Mouse (Mus musculus): ENCODE data around the gene Rora.
A peak's percentile ranks its signal among the peaks of the same experiment; 100 is the strongest.

Rora gene

DNA sequence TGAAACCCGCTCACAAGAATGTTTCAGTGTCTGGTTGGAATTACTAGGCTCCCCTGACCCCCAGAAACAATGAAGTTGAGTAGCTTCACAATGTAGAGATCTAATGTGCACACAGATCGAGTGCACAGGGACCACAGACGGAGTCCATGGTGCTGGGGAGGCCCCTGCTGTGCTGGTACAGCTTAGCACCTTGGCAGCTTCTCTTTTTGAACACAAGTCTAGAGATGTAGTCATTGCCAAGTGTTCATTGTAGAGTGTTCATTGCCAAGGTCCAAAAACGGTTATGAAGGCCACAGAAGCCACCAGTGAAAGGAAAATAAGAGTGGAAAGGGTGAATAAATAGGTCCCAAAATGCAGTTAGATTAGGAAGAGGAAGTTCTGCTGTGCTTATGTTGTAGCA is 737.0 kb downstream of the Rora start:
- no peak for DNase-seq (ENCODE audit: low read depth, low spot score)

DNA sequence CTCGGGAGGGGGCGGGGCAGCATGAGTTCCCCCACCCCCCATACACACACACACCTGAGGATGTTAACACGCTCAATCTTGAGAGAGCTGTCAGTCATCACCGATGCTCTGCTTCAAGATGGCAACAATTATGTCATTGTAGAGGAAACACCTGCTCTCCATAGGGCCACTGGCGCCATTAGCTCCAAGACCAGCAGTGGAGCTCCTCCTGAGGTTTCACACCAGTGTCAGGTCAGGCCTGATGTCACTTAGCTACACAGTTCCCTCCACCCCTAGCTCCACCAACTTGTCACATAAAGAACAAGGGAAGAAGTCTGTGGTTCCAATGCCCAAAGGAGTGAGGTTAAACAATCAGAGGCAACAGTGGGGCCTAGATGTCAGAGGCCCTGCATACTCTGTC is 740.6 kb downstream of the Rora start:
- DNase-seq (ENCODE audit: low read depth, low spot score), result no peak

DNA sequence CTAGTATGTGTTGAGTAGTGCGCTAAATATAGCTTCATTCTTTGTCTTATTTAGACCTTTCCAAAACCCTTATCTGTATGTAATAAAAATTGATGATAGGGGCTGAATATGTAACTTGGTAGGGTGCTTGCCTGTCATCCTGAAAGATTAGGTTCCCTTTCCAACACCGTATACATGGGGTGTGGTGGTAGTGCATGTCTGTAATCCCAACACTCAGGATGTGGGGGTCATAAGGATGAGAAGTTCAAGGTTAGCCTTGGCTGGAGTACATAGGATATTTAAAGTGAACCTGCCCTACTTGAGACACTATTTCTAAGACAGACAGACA is 743.8 kb downstream of the Rora start:
- DNase-seq (ENCODE audit: low read depth, low spot score), result no peak

DNA sequence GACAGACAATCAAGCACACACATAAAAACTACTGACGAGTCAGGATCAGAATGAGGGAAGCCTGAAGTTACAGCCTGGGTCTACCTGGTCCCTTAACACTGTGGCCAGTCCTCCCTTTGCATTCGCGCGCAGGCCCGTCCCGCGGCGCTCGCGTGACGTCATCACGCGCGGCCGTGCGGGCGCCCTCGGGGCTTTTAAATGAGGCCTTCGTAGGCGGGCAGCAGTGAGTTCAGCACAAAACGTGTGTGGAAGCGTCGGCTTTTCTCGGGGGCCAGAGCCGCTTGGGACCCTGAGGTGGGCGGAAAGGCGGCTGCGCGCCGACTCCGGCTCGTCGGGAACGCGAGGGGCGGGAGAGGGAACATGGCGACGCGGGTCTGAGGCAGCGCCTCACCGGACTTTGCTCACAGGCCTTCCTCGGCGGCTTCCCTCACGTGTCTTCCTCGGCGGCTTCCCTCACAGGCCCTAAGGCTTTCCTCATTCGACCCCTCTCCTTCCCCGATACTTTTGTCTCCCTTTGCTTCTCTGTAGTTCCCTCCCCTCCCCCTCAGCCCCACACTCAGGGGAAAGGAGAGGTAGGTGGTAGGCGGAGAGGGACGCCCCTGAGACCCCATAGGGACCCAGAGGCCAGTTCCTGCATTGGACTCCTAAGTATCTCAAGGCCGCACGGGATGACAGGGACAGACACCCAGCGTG is 744.3 kb downstream of the Rora start, which contains the start of gene Ice2:
TSS of gene Ice2 (plus strand) at position 147 of the 693 bp plus-strand sequence.
- peak; percentile 65 for DNase-seq (ENCODE audit: low read depth, low spot score)

DNA sequence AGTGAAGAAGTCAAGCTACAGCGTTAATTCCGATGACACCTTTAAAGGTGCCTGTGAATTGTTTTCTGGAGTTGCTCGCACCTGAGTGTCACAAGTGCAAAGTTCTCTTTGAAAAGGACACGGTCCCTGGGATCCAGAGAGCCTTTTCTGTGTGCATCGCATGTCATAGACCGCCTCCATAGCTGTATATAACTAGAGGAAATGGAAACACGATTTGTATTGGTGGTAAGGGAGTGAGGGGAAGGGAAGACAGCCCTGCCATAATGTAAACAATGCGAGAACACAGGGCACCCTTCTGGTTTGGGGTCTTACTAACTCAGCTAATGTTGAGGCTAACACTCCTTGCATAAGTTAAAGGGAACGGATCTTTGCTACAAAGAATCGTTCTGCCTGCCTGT is 744.9 kb downstream of the Rora start:
- DNase-seq (ENCODE audit: low read depth, low spot score), result no peak

DNA sequence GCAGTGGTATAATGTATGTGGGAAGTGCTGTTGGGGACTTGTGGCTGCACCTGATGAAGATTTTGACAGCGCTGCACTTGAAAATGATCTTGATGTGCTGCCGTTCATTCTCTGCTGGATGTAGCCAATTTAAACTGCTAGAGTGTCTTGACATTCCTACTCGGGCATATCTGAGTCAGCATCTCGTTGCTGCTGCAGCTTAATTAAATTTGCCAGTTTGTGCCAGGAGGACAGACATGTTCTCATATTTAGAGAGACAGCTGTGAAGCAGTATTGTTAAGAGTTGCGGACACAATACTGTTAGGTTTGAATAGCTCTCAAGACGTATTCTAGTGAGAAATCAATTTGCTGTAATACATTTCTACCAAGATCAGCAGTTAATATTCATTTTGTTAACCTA is 751.1 kb downstream of the Rora start:
- DNase-seq (ENCODE audit: low read depth, low spot score), result no peak

DNA sequence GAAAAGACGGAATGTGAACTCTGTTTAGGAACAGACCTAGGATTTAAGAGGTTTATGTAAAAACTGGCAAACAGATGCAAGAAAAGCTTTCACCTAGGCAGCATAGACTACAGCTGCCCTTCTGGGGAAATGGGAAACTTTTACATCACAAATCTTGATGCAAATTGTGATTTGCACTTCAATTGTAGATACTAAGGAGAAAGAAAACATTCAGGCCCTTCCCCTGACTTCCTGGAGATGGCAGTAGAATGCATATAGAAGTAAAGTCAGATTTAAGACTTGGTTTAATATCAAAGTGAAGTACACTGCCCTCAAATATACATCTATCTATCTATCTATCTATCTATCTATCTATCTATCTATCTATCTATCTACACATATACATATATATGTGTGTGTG is 765.9 kb downstream of the Rora start:
- no peak for DNase-seq (ENCODE audit: low read depth, low spot score)

DNA sequence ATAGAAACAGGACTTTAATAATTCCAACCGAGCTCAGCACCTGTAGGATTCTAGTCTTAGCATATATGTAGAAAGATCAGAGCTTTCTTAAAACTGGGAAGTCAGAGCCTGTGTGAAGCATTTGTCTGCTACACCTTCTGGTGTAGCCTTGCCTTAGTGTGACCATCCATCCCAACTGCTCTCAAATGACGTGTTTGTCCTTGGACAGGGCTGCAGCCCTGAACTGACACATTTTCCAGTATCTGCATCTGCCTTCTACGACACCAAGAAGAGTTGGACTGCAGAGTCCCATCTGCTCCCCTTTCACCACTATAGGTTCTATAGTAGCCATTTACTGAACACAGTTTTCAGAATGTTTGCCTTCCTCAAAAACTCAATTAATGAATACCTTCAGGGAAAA is 776.9 kb downstream of the Rora start:
- DNase-seq (ENCODE audit: low read depth, low spot score), result no peak

DNA sequence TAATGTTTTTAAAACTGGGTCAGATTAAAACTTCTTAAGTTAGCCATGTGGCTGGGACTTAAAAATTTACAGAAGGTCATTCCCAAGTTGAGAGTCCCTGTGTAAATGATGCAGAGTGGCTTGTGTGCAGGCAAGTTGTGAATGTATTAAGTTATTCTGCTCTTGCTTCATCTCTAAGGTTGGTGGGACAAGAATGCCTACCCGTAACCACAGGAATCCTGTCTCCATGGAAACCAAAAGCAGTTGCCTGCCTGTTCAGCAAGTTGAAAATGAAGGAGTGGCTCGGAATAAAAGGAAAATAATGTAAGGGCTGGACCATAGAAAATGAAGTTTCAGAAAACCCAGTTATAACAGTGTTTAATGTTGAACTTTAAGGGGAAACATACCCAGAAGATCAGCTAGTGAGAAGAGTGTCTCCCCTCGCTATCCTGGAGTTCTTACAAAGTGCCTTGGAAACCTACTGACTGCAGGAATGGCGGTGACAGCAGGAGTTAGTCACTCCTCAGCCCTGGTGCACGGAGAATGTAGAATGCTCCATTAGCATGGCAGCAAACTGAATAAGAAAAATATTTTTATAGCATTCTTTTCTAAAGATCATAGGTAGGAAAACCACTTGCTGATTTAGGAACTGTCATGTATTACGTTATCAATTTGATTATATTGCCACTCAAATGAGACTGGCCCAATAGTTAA is 778.4 kb downstream of the Rora start:
- no peak for DNase-seq (ENCODE audit: low read depth, low spot score)

DNA sequence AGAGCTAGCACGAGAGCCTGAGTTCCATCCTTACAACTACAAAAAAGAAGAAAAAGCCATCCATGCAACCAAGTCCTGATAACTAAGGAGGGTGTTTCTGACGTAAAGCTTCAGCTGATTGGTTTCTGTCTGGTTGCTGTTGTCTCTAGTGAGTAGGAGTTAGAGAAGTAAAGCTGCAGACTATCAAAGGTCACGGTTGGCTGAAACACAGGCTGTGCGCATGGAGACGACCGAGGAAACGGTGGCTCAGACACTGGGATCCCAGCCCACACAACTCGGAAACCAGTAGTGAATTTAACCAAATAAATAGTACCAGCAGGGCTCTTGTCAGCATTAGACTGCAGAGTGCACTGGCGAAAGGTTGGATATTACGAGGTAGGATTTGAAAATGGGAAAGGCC is 781.6 kb downstream of the Rora start:
- DNase-seq (ENCODE audit: low read depth, low spot score), result no peak

DNA sequence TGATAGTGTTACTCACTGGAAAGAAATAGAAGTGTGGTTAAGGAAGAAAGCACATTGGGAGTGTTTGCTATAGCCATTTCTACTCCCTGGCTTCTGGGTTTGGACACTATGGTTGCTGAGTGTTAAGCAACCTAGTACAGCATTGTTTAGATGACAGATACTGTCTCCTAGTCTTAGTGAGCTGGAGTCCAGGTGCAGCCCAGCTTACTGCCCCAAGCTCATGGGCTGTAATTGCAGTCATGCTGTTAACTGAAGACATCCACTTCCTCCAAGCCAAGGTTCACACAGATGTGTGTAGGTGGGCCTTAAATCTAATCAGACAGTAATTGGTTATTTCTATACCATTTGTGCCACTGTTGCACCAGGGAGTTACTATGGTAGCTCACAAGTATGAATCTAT is 782.1 kb downstream of the Rora start:
- no peak for DNase-seq (ENCODE audit: low read depth, low spot score)
